Mouse (Mus musculus): ENCODE measurements at regions not wholly inside any gene's neighbourhood (a gene's known extent, or its start where the extent isn't known, plus 50 kb on each side); places are given as distances from the start of the nearest gene placed in this dataset.

DNA sequence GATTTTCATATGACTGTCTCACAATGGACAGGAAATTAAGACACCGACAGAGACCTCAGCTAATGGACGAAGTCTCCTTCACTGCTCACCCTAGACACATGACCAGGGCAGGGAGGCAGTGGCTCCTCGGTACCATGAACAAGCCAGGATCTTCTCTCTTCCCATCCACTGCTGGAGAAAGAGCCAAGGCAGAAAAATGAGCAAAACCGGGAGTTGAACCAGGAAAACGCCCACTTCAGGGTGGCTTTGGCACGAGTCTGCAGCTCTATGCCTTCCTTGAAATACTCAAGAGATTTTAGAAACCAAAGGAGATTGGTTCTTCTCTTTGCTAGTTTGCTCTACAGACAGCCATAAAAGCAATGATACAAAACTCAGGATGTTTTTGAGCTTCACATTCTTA lies 172.3 kb downstream of the Drd1 start:
- no peak for TF ChIP-seq CTCF (IDR thresholded peaks at IDR 0.05; ENCODE audit: control insufficient read depth, insufficient read depth, insufficient replicate concordance, low read depth, low read length)
- TF ChIP-seq POLR2A (IDR thresholded peaks at IDR 0.05; ENCODE audit: control insufficient read depth, low read depth, low read length), result no peak
